8 mouse cellular contexts compared by ENCODE assay signal in genomic region chr5:88722213-88722600, GRCm38 (mm10). TPM values are rescaled to one million over a fixed set of nuclear protein-coding genes. Genes with fewer than 3 reads are reported as not detected.
DNase-seq lines count a peak whose midpoint lies in the region; ATAC-seq lines count a peak whose summit lies in the region.

No protein-coding gene starts in this region.

- peak; percentile 9 for DNase-seq in CD4-positive, CD25-positive, alpha-beta regulatory T cell, adult 2 months (ENCODE audit: low read depth, low spot score)
- peak; percentile 12 for DNase-seq in urinary bladder, postnatal 14 days (ENCODE audit: low spot score)
- DNase-seq in urinary bladder, postnatal 10 days (ENCODE audit: low spot score), result no peak
- DNase-seq in heart, postnatal 14 days, result peak; percentile 13 to 34
- DNase-seq in limb, embryonic 10.5 days (ENCODE audit: low spot score), result no peak
- no peak for DNase-seq in urinary bladder, postnatal 36 days (ENCODE audit: low spot score in 2 of 2)

- peak overlapping the region; percentile 96 for H3K4me3 ChIP-seq in limb, embryonic 10.5 days
- peak overlapping the region; percentile 99 for H3K4me3 ChIP-seq in midbrain, embryonic 16.5 days (ENCODE audit: low read depth, low read length)

- ATAC-seq in CD4-positive, CD25-positive, alpha-beta regulatory T cell, adult 4 months, result no peak
- ATAC-seq in midbrain, embryonic 16.5 days, result no peak

- WGBS in limb, embryonic 10.5 days, result 33% methylated on average over 4 of the region's 4 CpGs
- 17% methylated on average over 4 of the region's 4 CpGs for WGBS in midbrain, embryonic 16.5 days

- H3K36me3 ChIP-seq in limb, embryonic 10.5 days, result peaks cover 8% of the 10 kb centered on the region
- no peaks in the 10 kb centered on the region for H3K36me3 ChIP-seq in midbrain, embryonic 16.5 days (ENCODE audit: control insufficient read depth, insufficient read depth, low read length)

- peak overlapping the region; percentile 92 for H3K4me2 ChIP-seq in midbrain, embryonic 16.5 days (ENCODE audit: low read length)

- peaks cover 15% of the 10 kb centered on the region for H3K4me1 ChIP-seq in limb, embryonic 10.5 days
- H3K4me1 ChIP-seq in midbrain, embryonic 16.5 days (ENCODE audit: control insufficient read depth, insufficient read depth, low read length), result peaks cover 29% of the 10 kb centered on the region

- H3K27ac ChIP-seq in limb, embryonic 10.5 days, result peak overlapping the region; percentile 95; the same call in 1 of the 2 replicates
- H3K27ac ChIP-seq in midbrain, embryonic 16.5 days (ENCODE audit: low read length), result peak overlapping the region; percentile 95; the same call in 1 of the 2 replicates

- no peaks in the 10 kb centered on the region for H3K27me3 ChIP-seq in limb, embryonic 10.5 days (ENCODE audit: low read depth, poor library complexity, severe bottlenecking)
- H3K27me3 ChIP-seq in midbrain, embryonic 16.5 days (ENCODE audit: control insufficient read depth, insufficient read depth, low read depth, low read length), result no peaks in the 10 kb centered on the region

- H3K9me3 ChIP-seq in limb, embryonic 10.5 days (replicated peaks), result no peaks in the 10 kb centered on the region
- no peaks in the 10 kb centered on the region for H3K9me3 ChIP-seq in midbrain, embryonic 16.5 days (replicated peaks; ENCODE audit: control insufficient read depth, low read length, poor library complexity, severe bottlenecking)

- H3K9ac ChIP-seq in midbrain, embryonic 16.5 days (ENCODE audit: low read depth, low read length), result peak overlapping the region; percentile 99

- intact Hi-C loops in heart, postnatal 14 days (cut with DNase I), result no loop called here

RNA-seq across cellular contexts. Expression of gene Mob1b, which starts 1.6 kb away (rescaled TPM):
- 10 to 100 TPM; 10.2 to 10.7 TPM for polyA plus RNA-seq in CD4-positive, CD25-positive, alpha-beta regulatory T cell, adult 4 months (2017; shearing (Covaris generic))
- total RNA-seq in heart, postnatal 14 days (2021), result 10 to 100 TPM; 41.7 to 42.9 TPM
- 11.8 and 12.3 TPM in 2 replicates for polyA plus RNA-seq in limb, embryonic 10.5 days (2016; fragmentation: Nextera tagmentation; extraction: Ambion mirVana)
- 9.1 and 9.8 TPM in 2 replicates for polyA plus RNA-seq in midbrain, embryonic 16.5 days (2015; fragmentation: Nextera tagmentation; extraction: Ambion mirVana)

RNA-seq across cellular contexts. Expression of gene Dck, which starts 42.6 kb away (rescaled TPM):
- polyA plus RNA-seq in CD4-positive, CD25-positive, alpha-beta regulatory T cell, adult 4 months (2017; shearing (Covaris generic)), result 10 to 100 TPM; 43.9 to 52.1 TPM
- 1 to 10 TPM; 3.8 to 7.7 TPM for total RNA-seq in heart, postnatal 14 days (2021)
- polyA plus RNA-seq in limb, embryonic 10.5 days (2016; fragmentation: Nextera tagmentation; extraction: Ambion mirVana), result 76.8 and 88.2 TPM in 2 replicates
- polyA plus RNA-seq in midbrain, embryonic 16.5 days (2015; fragmentation: Nextera tagmentation; extraction: Ambion mirVana), result 43.6 and 48.8 TPM in 2 replicates

RNA-seq across cellular contexts. Expression of gene Grsf1, which starts 46.2 kb away (rescaled TPM):
- polyA plus RNA-seq in CD4-positive, CD25-positive, alpha-beta regulatory T cell, adult 4 months (2017; shearing (Covaris generic)), result 10 to 100 TPM in 1 of 2 experiments, 1 to 10 TPM in 1; 6.4 to 10.0 TPM
- total RNA-seq in heart, postnatal 14 days (2021), result 100 to 1,000 TPM; 187 to 200 TPM
- polyA plus RNA-seq in limb, embryonic 10.5 days (2016; fragmentation: Nextera tagmentation; extraction: Ambion mirVana), result 64.4 and 67.5 TPM in 2 replicates
- 57.0 and 60.5 TPM in 2 replicates for polyA plus RNA-seq in midbrain, embryonic 16.5 days (2015; fragmentation: Nextera tagmentation; extraction: Ambion mirVana)

Comparison
In these comparisons a context has a peak if more than half of its experiments do, and no peak if none do; other contexts are left out.
1. DNase-seq: peak in CD4-positive, CD25-positive, alpha-beta regulatory T cell, adult 2 months (single experiment), urinary bladder, postnatal 14 days (single experiment) and heart, postnatal 14 days (2 of 2); none in urinary bladder, postnatal 10 days (single experiment), limb, embryonic 10.5 days (single experiment) and urinary bladder, postnatal 36 days (0 of 2).